Mouse (Mus musculus): ENCODE data around the gene Ess2.
A peak's percentile ranks its signal among the peaks of the same experiment; 100 is the strongest.
"Not testable (repeated sequence)": the region's sequence is repeated elsewhere in the genome, so short reads cannot be mapped to it uniquely, and the experiment has no call there.

The Ess2 gene

DNA sequence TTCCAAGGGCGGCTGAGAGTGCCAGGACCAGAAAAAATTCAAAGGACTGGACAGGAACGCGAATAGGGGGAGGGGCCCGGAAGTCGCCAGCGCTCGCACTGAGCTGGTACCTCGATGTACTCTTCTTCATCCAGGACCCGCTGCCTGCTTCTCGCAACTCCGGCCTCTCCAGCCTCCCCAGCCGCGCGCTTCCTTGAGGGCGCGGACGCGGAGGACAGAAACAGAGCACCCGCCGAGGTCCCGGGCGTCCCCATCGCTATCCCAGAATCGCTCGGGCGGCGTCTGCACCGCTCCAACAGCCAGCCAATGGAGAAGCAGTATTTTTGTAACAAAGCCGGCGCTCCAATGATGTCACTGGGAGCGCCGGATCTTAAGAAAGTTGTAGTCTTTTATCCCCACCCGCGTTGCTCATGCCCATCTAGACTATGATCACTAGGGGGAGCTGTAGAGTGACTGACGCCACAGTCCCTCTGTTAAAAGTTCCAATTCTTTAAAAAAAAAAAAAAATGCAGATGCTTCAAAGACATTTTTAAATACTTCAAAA is at the start of gene Ess2:
Ess2 (minus strand) TSS at position 297 of the 544 bp plus-strand sequence.
- DNase-seq: peak; percentile 92 to 96

DNA sequence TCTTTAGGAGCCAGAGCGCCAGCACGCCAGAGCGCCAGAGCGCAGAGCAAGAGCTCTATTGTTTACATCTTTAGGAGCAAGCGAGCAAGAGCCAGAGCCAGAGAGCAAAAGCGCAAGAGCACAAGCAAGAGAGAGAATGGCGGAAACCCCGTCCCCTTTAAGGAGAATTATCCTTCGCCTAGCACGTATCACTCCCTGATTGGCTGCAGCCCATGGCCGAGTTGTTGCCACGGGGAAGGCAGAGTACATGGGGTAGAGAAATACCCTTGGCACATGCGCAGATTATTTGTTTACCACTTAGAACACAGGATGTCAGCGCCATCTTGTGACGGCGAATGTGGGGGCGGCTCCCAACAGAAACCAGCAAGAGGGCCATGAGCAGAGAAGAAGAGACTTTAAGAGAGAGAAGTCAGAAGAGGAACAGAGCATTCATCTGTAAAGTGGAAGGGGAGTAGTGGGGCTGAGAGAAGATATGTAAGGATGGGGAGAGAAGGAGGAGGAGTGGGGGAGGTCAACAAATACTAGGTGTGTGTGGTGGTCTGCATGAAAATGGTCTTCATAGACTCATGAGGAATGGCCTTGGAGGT is 45.0 kb upstream of the Ess2 start:
- DNase-seq: not testable (repeated sequence)

DNA sequence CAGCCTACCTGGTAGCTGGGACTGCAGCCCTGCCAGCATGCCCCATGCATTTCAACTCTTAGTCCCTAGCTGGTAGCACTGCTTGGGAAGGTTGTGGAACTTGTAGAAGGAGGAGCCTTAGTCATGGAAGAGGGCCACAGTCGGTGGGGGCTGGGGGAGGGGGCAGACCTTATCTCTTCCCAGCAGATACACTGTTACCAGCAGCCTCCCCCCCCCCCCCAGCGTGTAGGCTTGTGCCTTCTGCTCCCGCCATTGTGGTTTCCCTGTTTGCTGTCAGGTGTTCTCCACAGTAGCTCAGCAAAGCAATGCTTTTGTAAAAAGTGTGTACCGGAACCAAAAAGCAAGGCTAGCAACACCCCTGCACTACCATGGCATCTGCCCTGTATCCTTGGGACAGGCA is 40.5 kb upstream of the Ess2 start:
- DNase-seq: no peak

DNA sequence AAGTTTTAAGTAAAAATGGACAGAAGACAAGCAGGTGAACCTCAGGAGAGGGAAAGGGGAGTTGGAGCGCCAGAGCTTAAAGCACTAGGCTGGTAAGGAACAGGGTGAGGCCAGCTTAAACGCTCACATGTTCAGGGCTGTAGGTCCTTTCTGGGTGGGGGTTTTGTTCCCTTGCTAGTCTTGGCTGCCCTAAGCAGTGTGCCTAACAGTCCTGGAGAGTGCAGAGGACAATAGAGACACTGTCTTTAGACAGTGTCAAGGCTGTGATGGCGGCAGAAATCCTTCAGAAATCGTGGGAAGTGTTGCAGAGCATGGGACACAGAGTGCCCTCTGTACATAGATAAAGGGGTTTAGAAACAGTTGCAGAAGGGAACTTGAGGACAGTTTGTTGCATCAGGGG is 38.9 kb upstream of the Ess2 start:
- no peak for DNase-seq

DNA sequence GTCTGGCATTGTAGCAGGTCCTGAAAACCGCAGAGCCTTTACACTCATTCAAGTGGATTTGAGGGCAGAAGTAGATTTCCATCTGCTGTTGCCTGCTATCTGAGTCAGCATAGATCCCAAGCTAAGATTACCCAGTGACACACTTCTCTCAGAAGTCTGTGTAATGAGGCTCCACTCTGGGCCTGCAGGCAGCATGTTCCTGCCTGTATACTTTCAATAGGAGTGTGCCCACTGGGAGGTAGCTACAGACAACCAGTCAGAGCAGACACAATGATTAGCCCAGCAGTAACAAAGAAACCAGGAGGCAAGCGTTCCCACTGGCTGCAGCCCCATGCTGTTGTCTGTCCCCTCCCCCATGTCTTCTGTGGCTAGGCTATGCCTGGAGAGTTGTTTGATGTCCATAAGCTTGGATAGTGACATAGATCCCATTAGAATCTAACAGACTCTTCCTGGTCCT is 38.3 kb upstream of the Ess2 start:
- no peak for DNase-seq

DNA sequence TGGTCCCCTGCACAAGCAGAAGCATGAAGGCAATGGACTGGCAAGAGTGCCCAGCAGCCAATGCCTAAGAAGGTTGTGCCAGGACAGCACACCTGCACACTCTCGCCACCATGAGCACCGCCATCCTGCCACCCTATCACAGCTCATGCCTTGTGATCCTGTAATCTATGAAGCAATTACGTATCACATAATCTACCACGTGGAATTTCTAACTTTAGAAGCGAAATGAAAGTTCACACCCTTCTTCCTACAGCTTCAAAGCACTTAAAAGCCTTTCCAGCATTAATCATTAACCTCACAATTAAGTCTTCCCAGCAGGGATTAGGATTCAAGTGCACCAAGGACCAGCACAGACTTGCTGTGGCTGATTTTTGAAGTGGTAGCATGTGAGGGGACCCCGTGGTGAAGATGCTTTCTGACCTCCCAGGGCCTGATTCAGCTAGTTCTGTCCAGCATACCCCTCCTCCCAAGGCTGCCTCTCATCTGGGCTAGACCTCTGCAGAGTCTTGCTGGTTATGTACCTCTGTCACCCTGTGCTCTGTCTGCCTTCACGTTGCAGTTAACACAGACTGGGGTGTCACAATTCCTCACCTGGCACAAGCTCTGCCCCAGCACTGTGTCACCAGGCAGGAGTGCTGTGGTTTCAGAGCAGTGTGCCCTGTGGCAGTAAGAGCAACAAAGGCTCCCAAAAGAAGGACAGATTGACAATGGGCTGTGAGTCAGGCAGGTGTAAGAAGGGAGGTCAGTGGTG is 34.1 kb upstream of the Ess2 start:
- DNase-seq: peak; percentile 31 to 60

DNA sequence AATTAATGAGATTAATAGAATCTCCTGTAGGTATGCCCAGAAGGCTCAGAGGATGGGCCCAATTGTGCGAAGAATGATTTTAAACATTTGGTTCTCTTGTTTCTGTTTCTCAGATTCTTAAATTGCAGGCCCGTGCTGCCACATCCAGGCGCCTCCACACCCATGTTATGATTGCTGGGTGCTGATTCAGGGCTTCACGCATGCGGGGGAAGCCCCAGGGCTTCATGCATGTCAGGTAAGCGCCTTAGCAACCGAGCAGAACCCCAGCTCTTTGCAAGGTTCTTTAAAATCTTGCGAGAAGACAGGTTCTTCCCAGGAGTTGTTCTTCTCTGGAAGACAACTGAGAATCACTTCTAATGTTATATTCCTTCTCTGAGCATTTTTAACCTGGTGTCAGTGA is 32.3 kb upstream of the Ess2 start:
- DNase-seq: no peak

DNA sequence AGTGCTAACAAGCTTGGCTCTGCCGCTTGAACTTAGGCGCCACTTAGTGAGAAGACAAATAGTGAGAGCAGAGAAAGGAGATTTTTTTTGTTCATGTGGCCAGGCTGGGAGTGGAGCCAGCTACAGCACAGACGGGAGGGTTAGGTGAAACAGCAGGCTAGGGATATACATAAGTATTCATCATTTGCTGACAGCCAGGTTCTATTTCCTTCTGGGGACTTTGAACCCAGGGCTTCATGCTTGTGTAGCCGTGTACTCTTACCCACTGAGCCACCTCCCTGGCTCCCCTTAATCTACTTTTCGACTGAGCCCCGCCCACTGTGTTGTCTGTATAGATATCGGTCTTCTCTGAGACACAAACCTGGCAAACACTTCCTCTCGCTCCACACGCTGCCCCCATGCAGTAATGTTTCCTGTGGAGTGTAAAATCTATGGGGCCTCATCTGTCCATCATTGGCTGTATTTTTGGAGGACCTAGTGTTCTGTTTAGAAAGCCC is 28.2 kb upstream of the Ess2 start:
- DNase-seq: no peak

DNA sequence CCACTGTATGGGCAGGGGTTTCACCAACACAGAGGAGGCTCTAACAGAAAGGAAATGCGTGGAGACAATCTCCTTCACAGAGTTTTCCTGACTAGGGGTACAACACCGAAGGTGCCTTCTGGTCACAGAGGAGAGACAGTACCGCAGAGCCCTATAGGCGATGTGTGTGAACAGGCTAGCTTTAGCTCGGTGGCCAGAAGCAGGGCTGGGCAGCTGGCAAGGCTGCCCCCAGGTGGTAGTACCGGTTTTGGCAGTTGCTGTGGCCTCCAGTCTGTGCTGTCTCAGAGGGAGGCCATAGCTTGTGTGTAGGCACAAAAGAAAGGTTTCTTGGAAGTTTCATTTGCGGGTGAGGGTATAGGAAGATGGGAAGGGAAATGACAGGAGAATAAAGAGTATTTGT is 27.7 kb upstream of the Ess2 start:
- DNase-seq: peak; percentile 76 to 88

DNA sequence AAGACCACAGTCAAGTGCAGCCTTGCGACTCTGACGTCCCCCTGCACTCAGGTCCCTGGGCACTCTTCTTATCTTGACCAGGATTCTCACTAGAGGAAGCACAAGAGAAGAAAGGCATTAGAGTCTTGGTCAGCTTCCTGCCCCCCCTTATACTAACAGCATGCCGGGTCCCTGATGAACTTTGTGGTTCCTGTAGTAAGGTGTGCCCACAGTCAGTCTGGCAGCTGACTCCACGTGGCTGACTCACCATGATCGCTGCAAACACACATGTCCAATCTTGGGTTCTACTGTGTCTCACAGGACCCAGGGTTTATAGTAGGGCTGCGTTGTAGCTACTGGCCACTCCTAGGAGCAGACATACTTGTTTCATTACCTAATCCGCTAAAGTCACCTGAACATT is 27.0 kb upstream of the Ess2 start:
- DNase-seq: no peak

DNA sequence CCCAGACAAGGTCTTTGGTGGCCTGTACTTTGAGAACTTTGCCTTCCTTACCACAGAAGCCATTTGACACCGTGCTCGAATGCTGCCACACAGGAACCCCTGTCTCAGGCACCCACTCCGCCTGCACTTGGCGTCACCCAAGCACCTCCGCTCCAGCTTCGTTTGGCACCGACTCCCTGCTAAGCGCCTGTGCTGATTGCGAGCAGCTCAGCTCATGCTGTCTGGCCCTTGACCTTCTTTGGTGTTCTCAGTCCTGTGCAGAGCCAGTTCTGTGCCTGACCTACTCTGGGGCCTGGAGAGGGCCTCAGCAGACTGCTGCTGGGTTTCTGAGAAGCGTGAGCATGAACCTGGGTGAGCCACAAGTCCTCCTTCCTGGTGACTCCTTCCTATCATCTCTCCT is 25.6 kb upstream of the Ess2 start:
- DNase-seq: no peak

DNA sequence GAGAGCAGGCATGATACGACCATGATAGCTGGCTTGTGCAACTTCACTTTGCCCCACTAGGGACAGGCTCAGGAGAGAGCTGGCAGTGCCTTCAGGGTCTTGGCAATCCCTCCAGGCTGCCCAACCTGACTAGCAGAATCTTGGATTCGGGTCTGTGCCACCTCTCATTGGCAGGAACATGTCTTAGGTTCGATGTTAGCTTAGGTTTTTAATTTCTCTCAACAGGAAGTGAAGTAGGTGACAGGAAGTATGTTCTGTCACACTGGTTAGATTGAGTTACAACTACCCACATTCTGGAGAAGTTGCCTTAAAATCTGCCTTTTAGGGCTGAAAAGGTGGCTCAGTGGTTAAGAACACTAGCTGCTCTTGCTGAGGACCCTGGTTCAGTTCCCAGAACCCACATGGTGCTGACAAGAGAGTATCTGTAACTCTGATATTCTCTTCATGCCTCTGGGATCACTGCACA is 23.3 kb upstream of the Ess2 start:
- no peak for DNase-seq

DNA sequence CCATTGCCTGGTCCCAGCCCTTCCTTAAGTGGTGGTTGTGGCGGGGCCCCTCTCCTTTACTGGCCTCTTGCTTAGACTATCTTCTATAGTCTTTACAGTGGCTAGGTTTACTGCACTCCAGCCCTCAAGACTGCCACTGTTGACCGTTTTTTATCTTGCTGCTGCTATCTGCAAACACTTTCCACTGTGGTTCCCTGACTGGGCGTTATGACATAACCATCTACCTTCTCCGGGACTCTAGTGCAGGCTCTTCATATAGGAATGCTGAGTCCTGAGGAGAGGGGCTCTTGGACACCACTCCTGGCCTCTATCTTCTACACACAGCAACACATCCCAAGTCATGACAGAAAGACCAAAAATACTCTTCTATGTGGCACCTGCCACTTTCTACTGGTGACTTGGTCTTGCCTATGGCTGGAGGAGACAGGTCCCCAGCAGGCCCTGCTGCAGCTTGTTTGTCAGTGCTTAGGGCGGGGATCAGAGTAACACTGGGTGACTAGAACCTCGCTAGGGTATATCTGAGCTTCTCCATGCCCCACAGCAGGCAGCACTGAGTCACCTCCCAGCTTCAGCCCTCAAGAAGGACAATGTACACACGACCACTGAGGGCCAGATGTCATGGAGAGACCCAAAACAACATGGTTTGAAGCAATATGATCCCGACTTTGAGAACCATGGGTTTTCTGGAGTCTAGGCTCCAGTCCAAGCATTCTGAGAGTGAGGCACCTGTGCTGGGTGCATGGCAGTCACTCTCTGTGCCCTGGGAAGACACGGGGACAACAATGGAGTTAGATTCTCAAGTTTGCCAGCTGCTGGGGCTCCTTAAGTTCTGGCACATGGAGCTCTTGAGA is 22.7 kb upstream of the Ess2 start:
- no peak for DNase-seq

DNA sequence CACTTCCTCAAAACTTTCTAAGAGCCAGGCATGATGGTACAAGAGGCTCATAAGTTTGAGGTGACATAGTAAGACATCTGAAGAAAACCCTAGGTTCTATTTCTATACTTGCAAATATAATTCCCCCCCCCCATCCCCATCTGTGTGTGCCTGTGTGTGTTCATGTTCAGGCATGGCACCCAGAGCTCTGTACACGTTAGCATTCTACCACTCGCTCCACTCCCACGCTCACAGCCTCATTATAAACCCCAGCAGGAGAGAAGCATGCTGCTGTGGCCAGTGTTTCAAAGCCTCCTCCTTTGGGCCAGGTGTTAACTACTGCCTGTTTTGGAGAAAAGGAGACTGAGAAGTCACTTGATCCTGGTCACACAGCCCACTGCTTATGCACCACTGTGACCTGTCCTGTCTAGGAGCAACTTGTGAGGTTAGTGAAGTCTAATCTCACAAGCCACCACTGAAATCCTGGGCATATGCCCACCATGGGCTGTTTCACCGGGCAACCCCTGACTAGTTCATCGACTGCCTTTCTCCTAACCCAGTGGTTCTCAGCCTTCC is 20.8 kb upstream of the Ess2 start:
- no peak for DNase-seq

DNA sequence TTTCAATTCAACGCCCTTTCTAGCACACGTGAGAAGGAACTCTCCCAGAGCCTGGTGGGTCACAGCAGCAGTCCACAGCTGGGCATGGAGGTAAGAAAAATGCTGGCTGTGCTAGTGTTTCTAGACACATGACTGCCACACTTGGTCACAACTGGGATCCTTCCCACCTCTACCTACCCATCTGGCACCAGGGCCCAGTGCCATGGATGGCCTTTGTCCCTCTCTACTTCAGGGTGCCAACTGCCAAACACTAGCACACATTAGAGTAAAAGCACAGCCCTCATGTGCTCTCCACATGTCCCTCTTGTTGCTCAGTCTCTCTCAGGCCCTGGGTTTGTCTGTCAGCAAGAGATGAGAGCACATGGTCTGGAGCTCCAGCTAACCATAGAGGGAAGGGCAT is 18.5 kb upstream of the Ess2 start:
- DNase-seq: no peak

DNA sequence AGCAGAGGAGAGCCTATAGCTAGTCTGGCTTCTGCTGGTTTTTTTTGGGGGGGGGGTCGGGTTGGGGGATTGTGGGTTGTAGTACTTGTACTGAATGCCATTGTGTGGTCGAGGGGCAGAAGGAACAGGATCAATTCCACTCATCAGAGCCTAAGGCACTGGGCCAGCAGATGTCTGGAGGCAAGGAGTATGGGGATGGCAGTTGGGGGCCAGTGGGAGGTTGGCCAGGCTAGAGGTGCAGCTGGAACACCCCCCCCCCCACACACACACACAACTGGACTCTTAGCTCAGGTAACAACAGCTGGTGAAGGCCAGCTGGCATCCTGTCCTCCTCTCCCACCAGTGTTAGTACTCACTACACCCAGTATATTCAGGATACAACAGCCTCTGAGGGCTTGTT is 18.1 kb upstream of the Ess2 start:
- no peak for DNase-seq

DNA sequence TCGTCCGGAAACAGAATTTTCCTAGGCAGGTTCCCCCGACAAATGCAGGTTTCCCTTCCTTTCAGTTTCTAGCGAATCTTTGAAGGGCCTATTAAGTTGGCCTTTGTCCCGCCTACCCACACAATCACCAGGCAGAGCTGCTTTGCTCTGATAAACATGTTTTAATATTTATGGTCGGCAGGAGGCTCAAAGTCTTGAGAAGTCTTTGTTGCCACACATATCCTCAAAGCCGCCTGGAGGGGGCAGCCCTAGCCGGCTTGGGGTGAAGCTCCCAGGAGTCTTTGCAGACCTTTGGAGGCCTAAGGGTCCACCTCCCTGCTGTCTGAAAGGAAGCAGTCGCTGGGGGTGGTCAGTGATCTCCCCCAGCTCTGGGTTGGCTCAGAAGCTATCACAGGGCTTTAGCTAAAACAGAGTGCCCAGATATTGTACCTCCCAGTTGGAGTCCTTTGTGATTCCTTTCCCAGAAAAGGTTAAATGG is 17.5 kb upstream of the Ess2 start:
- peak; percentile 83 to 85 for DNase-seq

DNA sequence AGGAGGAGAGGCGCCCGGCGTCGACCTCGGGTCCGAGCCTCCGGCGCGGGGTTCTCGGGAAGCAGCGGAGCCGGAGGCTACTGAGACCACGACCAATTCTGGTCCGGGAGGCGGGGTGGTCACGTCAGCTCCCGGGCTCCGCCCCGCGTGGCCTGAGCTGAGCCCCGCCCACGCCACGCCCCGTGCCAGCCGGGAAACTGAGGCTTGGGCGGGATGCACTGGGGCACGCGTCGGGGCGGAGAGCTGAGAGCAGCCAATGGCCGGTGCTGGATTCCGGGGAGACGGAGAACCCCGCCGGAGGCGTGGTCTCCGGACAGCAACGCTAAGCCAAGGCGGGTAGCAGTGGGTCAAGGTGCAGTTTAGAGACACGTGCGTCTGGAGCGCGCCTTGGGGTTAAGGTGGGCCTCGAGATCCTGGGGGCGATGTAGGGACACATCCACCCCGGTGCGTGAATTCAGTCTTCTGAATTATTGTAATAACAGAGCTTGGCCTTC is 17.0 kb upstream of the Ess2 start, which contains the start of gene Slc25a1:
Slc25a1 (minus strand) TSS at position 133 of the 494 bp plus-strand sequence.
- DNase-seq: peak; percentile 73 to 90

DNA sequence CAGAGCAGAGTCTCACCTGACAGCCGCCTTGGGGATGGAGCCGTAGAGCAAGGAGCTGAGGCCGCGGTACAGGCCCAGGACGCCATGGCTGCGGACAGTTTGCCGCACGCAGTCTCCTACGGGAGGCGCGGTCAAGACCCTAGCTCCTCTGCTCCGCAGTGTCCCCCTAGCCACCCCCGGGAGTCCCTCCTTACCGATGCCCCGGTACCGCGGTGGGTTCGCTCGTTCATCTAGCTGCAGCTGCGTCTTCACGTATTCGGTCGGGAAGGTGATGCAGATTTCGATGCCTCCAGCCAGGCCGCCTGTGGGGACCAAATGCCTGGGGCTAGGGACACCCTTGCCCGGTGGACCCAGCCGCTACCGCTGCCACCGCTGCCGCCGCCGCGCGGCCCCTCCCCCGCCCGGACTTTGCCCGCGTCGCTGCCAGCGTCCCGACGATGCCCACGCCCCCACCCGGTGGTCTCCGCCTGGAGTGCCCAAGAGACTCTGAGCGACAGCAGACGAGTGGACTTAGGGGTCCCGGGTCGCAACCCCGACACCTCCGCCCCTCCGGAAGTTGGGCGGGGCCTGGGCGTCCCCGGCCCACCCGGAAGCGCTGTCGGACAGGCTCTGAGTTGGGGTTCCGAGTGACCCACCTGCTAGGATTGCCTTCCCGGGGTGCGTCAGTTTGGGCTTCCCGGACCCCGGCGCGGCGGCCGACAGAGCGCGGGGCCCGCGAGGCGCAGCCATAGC is 16.4 kb upstream of the Ess2 start:
- DNase-seq: peak; percentile 44 to 82

DNA sequence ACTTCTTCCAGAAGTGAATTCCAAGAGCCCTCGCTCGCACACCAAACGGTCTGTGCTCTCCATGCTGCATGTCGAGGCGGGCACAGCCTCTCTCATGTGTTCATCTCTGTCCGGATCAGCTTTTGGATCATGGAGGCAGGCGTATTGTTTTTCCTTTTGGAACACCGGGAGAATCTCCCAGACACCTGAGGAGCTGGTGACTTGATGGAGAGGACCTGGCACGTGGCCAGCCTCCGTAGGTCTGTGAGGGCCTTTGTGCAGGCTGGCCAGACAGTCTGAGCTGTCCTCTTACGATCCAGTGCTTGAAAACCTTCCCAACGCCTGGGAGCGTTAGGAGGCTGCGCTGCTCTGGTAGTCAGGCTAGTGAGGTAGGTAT is 11.0 kb upstream of the Ess2 start:
- DNase-seq: peak in 1 of 2 experiments; percentile 53

DNA sequence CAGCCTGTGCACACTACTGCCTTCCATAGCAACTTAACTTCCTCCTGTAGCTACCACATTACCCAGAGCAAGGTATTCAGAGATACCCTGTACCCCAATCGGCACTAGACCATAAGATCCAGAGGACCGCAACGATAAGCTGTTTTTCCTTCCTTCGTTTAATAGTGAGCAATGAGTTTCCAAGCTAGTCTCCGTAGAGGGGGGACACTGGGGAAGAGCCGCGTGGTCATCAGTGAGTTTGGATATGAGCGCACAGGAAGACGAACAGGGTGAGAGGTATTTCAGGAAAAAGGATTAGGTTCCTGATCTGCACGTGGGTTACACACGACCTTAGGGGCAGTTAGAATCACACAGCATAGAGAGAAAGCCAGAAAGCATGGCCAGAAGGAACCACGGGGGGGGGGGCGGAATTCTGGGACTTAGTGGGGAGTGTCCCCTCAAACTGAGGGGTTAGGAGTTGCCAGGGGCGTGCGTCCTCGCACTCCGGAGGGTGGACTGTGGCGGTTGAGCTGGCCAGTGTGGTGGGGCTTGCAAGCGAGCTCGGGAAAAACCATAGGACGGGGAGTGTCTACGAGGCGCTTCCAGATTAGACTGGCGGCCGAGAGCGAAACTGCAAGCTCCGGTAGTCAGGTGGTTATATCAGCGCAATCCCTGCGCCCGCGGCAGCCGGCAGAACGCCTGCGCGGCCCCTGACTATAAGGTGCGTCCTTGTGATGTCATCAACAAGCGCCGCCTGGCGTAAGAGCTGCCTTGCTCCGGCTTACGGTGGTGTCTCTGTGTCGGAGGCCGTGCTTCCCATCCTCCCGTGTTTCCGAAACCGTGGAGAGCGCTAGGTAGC is 10.4 kb upstream of the Ess2 start:
- peak; percentile 97 to 98 for DNase-seq
